ENCODE assay signal across 1 mouse cellular context in the genomic region with DNA sequence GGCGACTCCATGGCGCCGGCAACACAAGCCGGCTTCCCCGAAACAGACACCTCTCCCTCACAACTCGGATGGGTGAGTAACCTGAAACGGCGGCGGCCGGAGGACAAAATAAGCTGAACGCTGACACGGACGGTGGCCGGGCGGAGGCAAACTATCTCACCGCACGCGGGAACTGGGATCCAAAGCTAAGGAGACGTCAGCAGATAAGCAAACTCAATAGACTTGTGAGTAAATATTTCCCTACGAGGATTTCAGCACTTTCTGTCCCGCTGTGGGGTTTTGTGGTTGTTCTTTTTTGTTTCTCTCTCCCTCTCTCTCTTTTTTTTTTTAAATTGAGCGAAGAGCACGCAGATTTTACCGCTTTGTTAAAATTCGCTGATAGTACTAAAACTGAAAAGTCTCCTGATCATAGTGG.
A peak's percentile ranks its signal among the peaks of the same experiment; 100 is the strongest.
TF ChIP-seq lines count a peak whose summit lies in the region.

A gene (minus strand): TSS at position 81 of the 415 bp plus-strand sequence.

TF ChIP-seq in MEL, 35 proteins besides CTCF, POLR2A, EP300 and RAD21 (continued from another document):
- no peak for TF ChIP-seq SMC3 (IDR thresholded peaks at IDR 0.05; ENCODE audit: low read depth, low read length)
- TF ChIP-seq ZC3H11A (IDR thresholded peaks at IDR 0.05; ENCODE audit: low read depth, low read length), result peak; percentile 91
- TF ChIP-seq USF2 (IDR thresholded peaks at IDR 0.05; ENCODE audit: borderline replicate concordance in 1 of 2, insufficient read depth in 1 of 2, low read depth in 1 of 2, low read length in 2 of 2), result no peak
- TF ChIP-seq MEF2A (IDR thresholded peaks at IDR 0.05; ENCODE audit: extremely low read depth, insufficient replicate concordance, low read depth, low read length, poor library complexity, severe bottlenecking), result no peak
- TF ChIP-seq ZKSCAN1 (IDR thresholded peaks at IDR 0.05; ENCODE audit: low read depth, low read length), result no peak
- TF ChIP-seq NRF1 (IDR thresholded peaks at IDR 0.05; ENCODE audit: insufficient read depth, low read depth, low read length, poor library complexity, severe bottlenecking), result peak; percentile 39; the same call in 1 of the 2 replicates
- TF ChIP-seq SIN3A (IDR thresholded peaks at IDR 0.05; ENCODE audit: low read length), result peak; percentile 99
- no peak for TF ChIP-seq ZMIZ1 (IDR thresholded peaks at IDR 0.05; ENCODE audit: low read depth, low read length)
- TF ChIP-seq MXI1 (IDR thresholded peaks at IDR 0.05; ENCODE audit: low read depth, low read length), result peak; percentile 82
